In genomic region chr3:36060096-36060850, GRCm38 (mm10) we compare ENCODE assay signal across 8 mouse cellular contexts. TPM values are rescaled to one million over a fixed set of nuclear protein-coding genes. Genes with fewer than 3 reads are reported as not detected.
DNase-seq lines count a peak whose midpoint lies in the region; ATAC-seq and TF ChIP-seq lines count a peak whose summit lies in the region.

No protein-coding gene starts in this region.

- intact Hi-C loops in left cerebral cortex, postnatal 10 days (cut with DNase I), result loop anchor here (5.0 to 10.0 kb wide), 4 partner anchors 53 to 435 kb away; no protein-coding TSS in a partner anchor

- no peaks in the 10 kb centered on the region for H3K4me1 ChIP-seq in intestine, embryonic 14.5 days (replicated peaks; ENCODE audit: control insufficient read depth, insufficient read depth, low read length)
- no peaks in the 10 kb centered on the region for H3K4me1 ChIP-seq in intestine, embryonic 16.5 days (ENCODE audit: control insufficient read depth, insufficient read depth, low read length)
- no peaks in the 10 kb centered on the region for H3K4me1 ChIP-seq in embryonic facial prominence, embryonic 11.5 days (ENCODE audit: control insufficient read depth, insufficient read depth, low read length)
- H3K4me1 ChIP-seq in hindbrain, embryonic 14.5 days (replicated peaks; ENCODE audit: control insufficient read depth, insufficient read depth, low read length), result peaks cover 2% of the 10 kb centered on the region; the same call in 1 of the 2 replicates
- H3K4me1 ChIP-seq in midbrain, postnatal 0 days (ENCODE audit: insufficient read depth, low read length), result no peaks in the 10 kb centered on the region
- no peaks in the 10 kb centered on the region for H3K4me1 ChIP-seq in stomach, embryonic 16.5 days (ENCODE audit: control insufficient read depth, insufficient read depth, low read length)

- H3K27me3 ChIP-seq in intestine, embryonic 14.5 days (replicated peaks; ENCODE audit: control insufficient read depth, insufficient read depth, low read length), result 0 out of 2 replicates have a peak, but pooled peaks cover 4% of the 10 kb centered on the region
- no peaks in the 10 kb centered on the region for H3K27me3 ChIP-seq in intestine, embryonic 16.5 days (replicated peaks; ENCODE audit: control insufficient read depth, insufficient read depth, low read length)
- H3K27me3 ChIP-seq in embryonic facial prominence, embryonic 11.5 days (ENCODE audit: control insufficient read depth, insufficient read depth, low read length), result no peaks in the 10 kb centered on the region
- 0 out of 2 replicates have a peak, but pooled peaks cover 10% of the 10 kb centered on the region for H3K27me3 ChIP-seq in hindbrain, embryonic 14.5 days (ENCODE audit: control insufficient read depth, insufficient read depth, low read length)
- H3K27me3 ChIP-seq in midbrain, postnatal 0 days (ENCODE audit: insufficient read depth, low read length), result peaks cover 7% of the 10 kb centered on the region; the same call in 1 of the 2 replicates
- no peaks in the 10 kb centered on the region for H3K27me3 ChIP-seq in stomach, embryonic 16.5 days (ENCODE audit: control insufficient read depth, insufficient read depth, low read length)

- H3K4me2 ChIP-seq in intestine, embryonic 14.5 days (ENCODE audit: low read length), result no peak overlapping the region
- H3K4me2 ChIP-seq in intestine, embryonic 16.5 days (ENCODE audit: low read depth, low read length), result no peak overlapping the region
- no peak overlapping the region for H3K4me2 ChIP-seq in embryonic facial prominence, embryonic 11.5 days (ENCODE audit: low read depth, low read length)
- H3K4me2 ChIP-seq in hindbrain, embryonic 14.5 days (replicated peaks), result no peak overlapping the region
- H3K4me2 ChIP-seq in midbrain, postnatal 0 days (ENCODE audit: low read depth, low read length, poor library complexity, severe bottlenecking), result no peak overlapping the region
- 0 out of 2 replicates have a peak overlapping the region, but pooled peaks have one; percentile 14 for H3K4me2 ChIP-seq in stomach, embryonic 16.5 days (ENCODE audit: low read depth, low read length)

- TF ChIP-seq CTCF in midbrain, postnatal 0 days (IDR thresholded peaks at IDR 0.05), result peak; percentile 84

- no peaks in the 10 kb centered on the region for H3K36me3 ChIP-seq in intestine, embryonic 14.5 days (ENCODE audit: control insufficient read depth, insufficient read depth, low read length)
- no peaks in the 10 kb centered on the region for H3K36me3 ChIP-seq in intestine, embryonic 16.5 days (ENCODE audit: control insufficient read depth, insufficient read depth, low read length)
- no peaks in the 10 kb centered on the region for H3K36me3 ChIP-seq in embryonic facial prominence, embryonic 11.5 days (replicated peaks; ENCODE audit: control insufficient read depth, insufficient read depth, low read depth, low read length)
- H3K36me3 ChIP-seq in hindbrain, embryonic 14.5 days (replicated peaks; ENCODE audit: control insufficient read depth, insufficient read depth), result no peaks in the 10 kb centered on the region
- H3K36me3 ChIP-seq in midbrain, postnatal 0 days (ENCODE audit: insufficient read depth, low read length), result no peaks in the 10 kb centered on the region
- no peaks in the 10 kb centered on the region for H3K36me3 ChIP-seq in stomach, embryonic 16.5 days (ENCODE audit: control insufficient read depth, insufficient read depth, low read length)

- WGBS in intestine, embryonic 14.5 days, result 34% methylated on average over 8 of the region's 8 CpGs
- 32% methylated on average over 8 of the region's 8 CpGs for WGBS in intestine, embryonic 16.5 days
- WGBS in embryonic facial prominence, embryonic 11.5 days, result 36% methylated on average over 8 of the region's 8 CpGs
- WGBS in hindbrain, embryonic 14.5 days, result 31% methylated on average over 8 of the region's 8 CpGs
- WGBS in midbrain, postnatal 0 days, result 36% methylated on average over 8 of the region's 8 CpGs
- 29% methylated on average over 8 of the region's 8 CpGs for WGBS in stomach, embryonic 16.5 days

- peak; percentile 82 for DNase-seq in intestine, embryonic 14.5 days (ENCODE audit: low spot score)
- peak; percentile 62 for DNase-seq in adrenal gland, postnatal 25 days
- peak; percentile 78 for DNase-seq in embryonic facial prominence, embryonic 11.5 days (ENCODE audit: low spot score)
- peak; percentile 78 for DNase-seq in hindbrain, embryonic 14.5 days (ENCODE audit: low spot score)
- DNase-seq in left cerebral cortex, postnatal 10 days (ENCODE audit: extremely low spot score in 1 of 2, low spot score in 2 of 2), result peak; percentile 46 to 63
- DNase-seq in midbrain, postnatal 0 days (ENCODE audit: low spot score), result peak; percentile 71

- H3K4me3 ChIP-seq in intestine, embryonic 14.5 days (ENCODE audit: low read depth, low read length), result no peak overlapping the region
- H3K4me3 ChIP-seq in intestine, embryonic 16.5 days (ENCODE audit: low read length), result no peak overlapping the region
- H3K4me3 ChIP-seq in embryonic facial prominence, embryonic 11.5 days (ENCODE audit: low read depth, low read length), result no peak overlapping the region
- no peak overlapping the region for H3K4me3 ChIP-seq in hindbrain, embryonic 14.5 days (replicated peaks; ENCODE audit: low read length)
- no peak overlapping the region for H3K4me3 ChIP-seq in midbrain, postnatal 0 days (ENCODE audit: low read depth, low read length)
- no peak overlapping the region for H3K4me3 ChIP-seq in stomach, embryonic 16.5 days (replicated peaks; ENCODE audit: low read length)

- H3K9me3 ChIP-seq in intestine, embryonic 14.5 days (ENCODE audit: control insufficient read depth, low read length), result no peaks in the 10 kb centered on the region
- no peaks in the 10 kb centered on the region for H3K9me3 ChIP-seq in intestine, embryonic 16.5 days (ENCODE audit: control insufficient read depth, low read length)
- H3K9me3 ChIP-seq in embryonic facial prominence, embryonic 11.5 days (replicated peaks; ENCODE audit: control insufficient read depth, low read length), result no peaks in the 10 kb centered on the region
- no peaks in the 10 kb centered on the region for H3K9me3 ChIP-seq in hindbrain, embryonic 14.5 days (ENCODE audit: control insufficient read depth, low read length)
- no peaks in the 10 kb centered on the region for H3K9me3 ChIP-seq in midbrain, postnatal 0 days (ENCODE audit: low read length)
- no peaks in the 10 kb centered on the region for H3K9me3 ChIP-seq in stomach, embryonic 16.5 days (replicated peaks; ENCODE audit: control insufficient read depth, low read length)

- H3K27ac ChIP-seq in intestine, embryonic 14.5 days (ENCODE audit: low read depth), result no peak overlapping the region
- H3K27ac ChIP-seq in intestine, embryonic 16.5 days (ENCODE audit: low read length), result no peak overlapping the region
- H3K27ac ChIP-seq in embryonic facial prominence, embryonic 11.5 days (replicated peaks; ENCODE audit: low read depth, low read length), result no peak overlapping the region
- no peak overlapping the region for H3K27ac ChIP-seq in hindbrain, embryonic 14.5 days
- H3K27ac ChIP-seq in midbrain, postnatal 0 days (ENCODE audit: low read depth, low read length), result no peak overlapping the region
- no peak overlapping the region for H3K27ac ChIP-seq in stomach, embryonic 16.5 days (ENCODE audit: low read length)

- no peak for ATAC-seq in intestine, embryonic 14.5 days (replicated peaks; ENCODE audit: low FRiP score, low TSS enrichment, low read depth)
- ATAC-seq in intestine, embryonic 16.5 days, result no peak
- no peak for ATAC-seq in embryonic facial prominence, embryonic 11.5 days (replicated peaks; ENCODE audit: insufficient number of reproducible peaks, low FRiP score, low TSS enrichment, low read depth)
- ATAC-seq in hindbrain, embryonic 14.5 days (ENCODE audit: low FRiP score), result no peak
- ATAC-seq in midbrain, postnatal 0 days (ENCODE audit: low FRiP score), result no peak
- no peak for ATAC-seq in stomach, embryonic 16.5 days (ENCODE audit: insufficient read depth, low FRiP score)

- H3K9ac ChIP-seq in intestine, embryonic 14.5 days (ENCODE audit: low read length), result no peak overlapping the region
- no peak overlapping the region for H3K9ac ChIP-seq in intestine, embryonic 16.5 days (ENCODE audit: low read depth, low read length)
- H3K9ac ChIP-seq in embryonic facial prominence, embryonic 11.5 days (replicated peaks; ENCODE audit: low read length), result no peak overlapping the region
- no peak overlapping the region for H3K9ac ChIP-seq in hindbrain, embryonic 14.5 days
- no peak overlapping the region for H3K9ac ChIP-seq in midbrain, postnatal 0 days (replicated peaks; ENCODE audit: low read length, poor library complexity, severe bottlenecking)
- H3K9ac ChIP-seq in stomach, embryonic 16.5 days (ENCODE audit: low read length), result no peak overlapping the region

RNA-seq across cellular contexts. Expression of gene Acad9, which starts 5.5 kb away (rescaled TPM):
- 77.3 and 84.0 TPM in 2 replicates for polyA plus RNA-seq in intestine, embryonic 14.5 days (2014; fragmentation: Nextera tagmentation; extraction: Ambion mirVana)
- polyA plus RNA-seq in intestine, embryonic 16.5 days (2015; fragmentation: Nextera tagmentation; extraction: Ambion mirVana), result 79.8 and 80.3 TPM in 2 replicates
- 39.2 and 52.5 TPM in 2 replicates for total RNA-seq in adrenal gland, postnatal 25 days (2021)
- polyA plus RNA-seq in embryonic facial prominence, embryonic 11.5 days (2014; fragmentation: Nextera tagmentation; extraction: Ambion mirVana), result 99.7 and 103 TPM in 2 replicates
- 77.3 and 82.5 TPM in 2 replicates for polyA plus RNA-seq in hindbrain, embryonic 14.5 days (2014; fragmentation: Nextera tagmentation; extraction: Ambion mirVana)
- 10 to 100 TPM; 43.0 to 48.4 TPM for total RNA-seq in left cerebral cortex, postnatal 10 days (2021)
- total RNA-seq in midbrain, postnatal 0 days (2014; rRNA removed), result 30.9 and 50.4 TPM in 2 replicates
- polyA plus RNA-seq in midbrain, postnatal 0 days (2015; fragmentation: Nextera tagmentation; extraction: Ambion mirVana), result 65.6 and 69.1 TPM in 2 replicates
- polyA plus RNA-seq in stomach, embryonic 16.5 days (2015; fragmentation: Nextera tagmentation; extraction: Ambion mirVana), result 87.6 and 93.5 TPM in 2 replicates

RNA-seq across cellular contexts. Expression of gene Ccdc144b, which starts 6.9 kb away (rescaled TPM):
- polyA plus RNA-seq in intestine, embryonic 14.5 days (2014; fragmentation: Nextera tagmentation; extraction: Ambion mirVana), result not detected in 2 replicates
- not detected in 2 replicates for polyA plus RNA-seq in intestine, embryonic 16.5 days (2015; fragmentation: Nextera tagmentation; extraction: Ambion mirVana)
- 0.15 TPM in 1 of 2 replicates, not detected in the other for total RNA-seq in adrenal gland, postnatal 25 days (2021)
- 0.03 TPM in 1 of 2 replicates, not detected in the other for polyA plus RNA-seq in embryonic facial prominence, embryonic 11.5 days (2014; fragmentation: Nextera tagmentation; extraction: Ambion mirVana)
- polyA plus RNA-seq in hindbrain, embryonic 14.5 days (2014; fragmentation: Nextera tagmentation; extraction: Ambion mirVana), result not detected in 2 replicates
- total RNA-seq in left cerebral cortex, postnatal 10 days (2021), result not detected
- not detected in 2 replicates for total RNA-seq in midbrain, postnatal 0 days (2014; rRNA removed)
- polyA plus RNA-seq in midbrain, postnatal 0 days (2015; fragmentation: Nextera tagmentation; extraction: Ambion mirVana), result 0.02 TPM in 1 of 2 replicates, not detected in the other
- not detected in 2 replicates for polyA plus RNA-seq in stomach, embryonic 16.5 days (2015; fragmentation: Nextera tagmentation; extraction: Ambion mirVana)

RNA-seq across cellular contexts. Expression of gene Mccc1, which starts 59.8 kb away (rescaled TPM):
- 29.8 and 31.3 TPM in 2 replicates for polyA plus RNA-seq in intestine, embryonic 14.5 days (2014; fragmentation: Nextera tagmentation; extraction: Ambion mirVana)
- 42.5 and 45.2 TPM in 2 replicates for polyA plus RNA-seq in intestine, embryonic 16.5 days (2015; fragmentation: Nextera tagmentation; extraction: Ambion mirVana)
- 111 and 116 TPM in 2 replicates for total RNA-seq in adrenal gland, postnatal 25 days (2021)
- polyA plus RNA-seq in embryonic facial prominence, embryonic 11.5 days (2014; fragmentation: Nextera tagmentation; extraction: Ambion mirVana), result 39.1 and 42.6 TPM in 2 replicates
- polyA plus RNA-seq in hindbrain, embryonic 14.5 days (2014; fragmentation: Nextera tagmentation; extraction: Ambion mirVana), result 21.9 and 25.8 TPM in 2 replicates
- total RNA-seq in left cerebral cortex, postnatal 10 days (2021), result 10 to 100 TPM; 27.2 to 33.1 TPM
- total RNA-seq in midbrain, postnatal 0 days (2014; rRNA removed), result 7.2 and 18.0 TPM in 2 replicates
- polyA plus RNA-seq in midbrain, postnatal 0 days (2015; fragmentation: Nextera tagmentation; extraction: Ambion mirVana), result 16.1 and 19.1 TPM in 2 replicates
- polyA plus RNA-seq in stomach, embryonic 16.5 days (2015; fragmentation: Nextera tagmentation; extraction: Ambion mirVana), result 34.1 and 37.0 TPM in 2 replicates
